Mouse (Mus musculus) intestine, postnatal 0 days (tissue): ENCODE results near the gene Fgfr2. TPM values are rescaled to one million over a fixed set of nuclear protein-coding genes. Genes with fewer than 3 reads are reported as not detected.

Experiments
- ATAC-seq: fragments of 200-750 bp; cut with Nextera tagmentation; 2 replicates; pipeline ENCODE4 v1.8.0; 2017; ENCODE audit warnings: mild to moderate bottlenecking, moderate TSS enrichment, moderate library complexity
- H3K27ac ChIP-seq: fragments of 300-500 bp; sonication (generic); 2 replicates; pipeline ENCODE4 v1.5.1; 2014; ENCODE audit warnings: mild to moderate bottlenecking, low read depth, low read length, moderate library complexity
- H3K27me3 ChIP-seq: fragments of 300-500 bp; sonication (generic); replicated peaks from 2 replicates; pipeline ENCODE4 v1.6.1; 2014; ENCODE audit warnings: low read length, mixed read lengths; ENCODE audit not compliant: control insufficient read depth, insufficient read depth
- H3K36me3 ChIP-seq: fragments of 300-500 bp; sonication (generic); 2 replicates; pipeline ENCODE4 v1.6.1; 2014; ENCODE audit warnings: mild to moderate bottlenecking, moderate library complexity; ENCODE audit not compliant: control insufficient read depth, insufficient read depth
- H3K4me1 ChIP-seq: fragments of 300-500 bp; sonication (generic); replicated peaks from 2 replicates; pipeline ENCODE4 v1.6.1; 2014; ENCODE audit warnings: antibody characterized with exemption, low read length, mixed read lengths; ENCODE audit not compliant: control insufficient read depth, insufficient read depth
- H3K4me2 ChIP-seq: fragments of 300-500 bp; sonication (generic); replicated peaks from 2 replicates; pipeline ENCODE4 v1.6.1; 2014; ENCODE audit warnings: low read depth, mild to moderate bottlenecking, moderate library complexity
- H3K4me3 ChIP-seq: fragments of 300-500 bp; sonication (generic); 2 replicates; pipeline ENCODE4 v1.5.1; 2014; ENCODE audit warnings: low read depth, low read length
- H3K9ac ChIP-seq: fragments of 300-500 bp; sonication (generic); 2 replicates; pipeline ENCODE4 v1.6.1; 2014; ENCODE audit warnings: mild to moderate bottlenecking, low read depth, low read length
- H3K9me3 ChIP-seq: fragments of 300-500 bp; sonication (generic); 2 replicates; pipeline ENCODE4 v1.6.1; 2016; ENCODE audit warnings: mixed run types; ENCODE audit not compliant: control insufficient read depth
- CTCF ChIP-seq: sonication (generic); IDR thresholded peaks from 2 replicates; pipeline ENCODE4 v1.5.1; 2016; ENCODE audit warnings: low read depth, mild to moderate bottlenecking, control low read depth, antibody characterized with exemption, moderate library complexity
- WGBS: fragments of 180-500 bp; shearing (Covaris S2); extraction: QIAGEN DNeasy Blood & Tissue Kit; methylation state at CpG from one replicate; pipeline ENCODE4 v1.1.7; 2014; 5-methylcytosine and 5-hydroxymethylcytosine counted together
- polyA plus RNA-seq: library from polyadenylated mRNA; unstranded; fragments of >200 nt; fragmentation: Nextera tagmentation; extraction: Ambion mirVana; gene quantifications from 2 replicates; pipeline ENCODE4 v1.2.1, GENCODE M21; 2015

The Fgfr2 gene
- polyA plus RNA-seq, 1 experiment from 2014 or later = 29.5 TPM

DNA sequence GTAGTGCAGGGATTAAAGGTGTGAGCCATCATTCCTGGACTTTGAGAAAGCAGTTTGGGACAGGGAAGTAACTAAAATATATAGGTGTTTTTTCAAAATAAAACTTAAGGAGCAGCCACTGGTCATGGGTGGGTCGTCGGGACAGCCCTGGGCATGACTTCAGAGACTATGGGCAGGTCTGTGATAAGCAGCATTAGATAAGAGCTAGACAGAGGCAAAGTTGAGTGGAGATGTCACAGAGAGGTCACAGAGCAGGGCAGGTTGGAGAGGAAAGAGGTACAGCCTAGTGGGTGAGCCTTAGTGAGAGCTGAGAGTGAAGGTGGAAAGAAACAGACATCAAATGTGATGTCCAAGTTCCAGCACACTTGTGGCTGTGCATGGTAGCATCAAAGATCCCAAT lies 2086.1 kb downstream of the Fgfr2 start:
- Histone ChIP-seq H3K4me1 (no peaks in the 10 kb centered on the region), H3K4me2 (no peak overlapping the region), H3K4me3 (no peak overlapping the region), H3K9ac (no peak overlapping the region), H3K27ac (no peak overlapping the region), H3K27me3 (no peaks in the 10 kb centered on the region), H3K9me3 (no peaks in the 10 kb centered on the region), H3K36me3 (no peaks in the 10 kb centered on the region)
- WGBS = 43% methylated on average over 2 of the region's 2 CpGs
- ATAC-seq = 0 out of 2 replicates have a peak, but pooled peaks have one; percentile 51
- TF ChIP-seq CTCF = no peak

DNA sequence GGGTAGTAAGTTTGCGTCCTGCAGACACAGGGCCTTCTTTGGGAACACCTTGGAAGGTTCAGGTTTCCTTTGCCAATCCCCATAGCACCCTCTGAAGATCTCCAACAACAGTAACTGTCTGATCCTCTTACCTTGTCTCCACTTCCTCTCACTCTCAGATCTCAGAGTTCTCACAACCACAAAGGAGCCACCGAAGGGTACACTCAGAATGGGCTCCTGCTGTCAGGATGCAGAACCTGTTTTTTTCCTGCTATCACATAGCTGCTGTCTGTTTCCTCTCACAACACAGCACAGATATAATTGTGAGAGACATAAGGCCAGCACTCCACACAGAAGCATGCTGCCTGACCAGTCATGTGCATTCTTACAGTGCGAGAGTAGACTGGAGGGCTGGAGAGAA lies 2086.8 kb downstream of the Fgfr2 start:
- Histone ChIP-seq H3K36me3 (no peaks in the 10 kb centered on the region), H3K27me3 (no peaks in the 10 kb centered on the region), H3K9ac (no peak overlapping the region), H3K4me3 (no peak overlapping the region), H3K9me3 (no peaks in the 10 kb centered on the region), H3K27ac (no peak overlapping the region), H3K4me2 (no peak overlapping the region), H3K4me1 (no peaks in the 10 kb centered on the region)
- no peak for ATAC-seq
- no peak for TF ChIP-seq CTCF
- 76% methylated on average over 3 of the region's 3 CpGs for WGBS

DNA sequence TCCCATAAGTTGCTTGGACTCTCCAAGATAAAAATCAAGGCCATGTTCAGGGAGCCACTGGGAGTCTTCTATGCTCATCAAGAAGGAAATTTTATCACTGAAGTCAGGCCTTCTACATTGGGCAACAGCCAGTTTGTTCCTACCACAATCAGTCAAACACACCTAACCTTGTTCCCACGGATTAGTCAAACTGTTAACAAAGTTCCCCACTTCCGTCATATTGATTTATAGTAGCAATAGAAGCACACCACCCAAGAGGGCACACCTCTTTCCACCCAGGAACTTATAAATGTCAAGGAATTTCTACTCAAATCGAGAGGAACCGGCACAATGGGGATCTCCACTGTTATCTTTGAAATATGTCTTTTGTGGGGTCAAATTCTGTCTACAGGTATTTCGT lies 2091.4 kb downstream of the Fgfr2 start, which contains the start of gene Dmbt1:
TSS of gene Dmbt1 (plus strand) at position 299 of the 400 bp plus-strand sequence.
- H3K4me3 ChIP-seq = peak within 1 kb of the TSS; percentile 29
- no peak within 1 kb of the TSS for H3K9ac ChIP-seq
- 0 out of 2 replicates have a peak, but pooled peaks cover 3% of the 10 kb centered on the region for H3K4me1 ChIP-seq
- H3K27ac ChIP-seq = no peak within 1 kb of the TSS; the same call in 1 of the 2 replicates
- no peaks in the 10 kb centered on the region for H3K36me3 ChIP-seq
- TF ChIP-seq CTCF = no peak
- H3K27me3 ChIP-seq = no peaks in the 10 kb centered on the region
- H3K4me2 ChIP-seq = peak within 1 kb of the TSS; percentile 46
- H3K9me3 ChIP-seq = no peaks in the 10 kb centered on the region
- 30% methylated on average over 5 of the region's 5 CpGs for WGBS
- ATAC-seq = peak; percentile 74

DNA sequence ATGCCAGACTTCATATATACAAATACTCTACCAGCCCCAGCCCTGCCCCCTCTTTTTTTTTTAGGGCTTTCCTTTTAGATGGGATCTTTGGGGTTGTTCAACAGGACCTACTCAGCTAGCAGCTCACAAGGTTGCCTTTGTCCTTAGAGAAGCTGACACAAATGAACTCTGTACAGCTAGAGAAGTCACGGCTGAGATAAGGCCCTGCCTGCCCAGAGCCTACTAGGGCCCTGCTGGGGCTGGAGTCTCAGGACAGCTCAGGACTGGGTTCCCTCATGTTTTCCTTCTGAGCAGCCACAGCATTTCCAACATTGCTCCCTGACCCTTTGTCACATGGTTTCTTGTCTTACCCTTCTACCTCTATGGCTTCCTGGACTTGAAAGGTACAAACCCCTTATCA lies 2095.6 kb downstream of the Fgfr2 start:
- no peak overlapping the region for H3K9ac ChIP-seq
- ATAC-seq = peak; percentile 55
- H3K27me3 ChIP-seq = no peaks in the 10 kb centered on the region
- TF ChIP-seq CTCF = no peak
- 0 out of 2 replicates have a peak, but pooled peaks cover 3% of the 10 kb centered on the region for H3K4me1 ChIP-seq
- WGBS = 47% methylated on average over 1 of the region's 1 CpGs
- 0 out of 2 replicates have a peak overlapping the region, but pooled peaks have one; percentile 15 for H3K27ac ChIP-seq
- no peaks in the 10 kb centered on the region for H3K36me3 ChIP-seq
- no peaks in the 10 kb centered on the region for H3K9me3 ChIP-seq
- H3K4me3 ChIP-seq = no peak overlapping the region
- H3K4me2 ChIP-seq = no peak overlapping the region

- ATAC-seq = 0 out of 2 replicates have a peak, but pooled peaks have one; percentile 29
- WGBS = 13% methylated on average over 1 of the region's 1 CpGs
- H3K9ac ChIP-seq = no peak overlapping the region
- H3K36me3 ChIP-seq = no peaks in the 10 kb centered on the region
- no peak overlapping the region for H3K4me2 ChIP-seq
- H3K4me1 ChIP-seq = 0 out of 2 replicates have a peak, but pooled peaks cover 3% of the 10 kb centered on the region
- H3K4me3 ChIP-seq = no peak overlapping the region
- no peak for TF ChIP-seq CTCF
- no peak overlapping the region for H3K27ac ChIP-seq
- H3K27me3 ChIP-seq = no peaks in the 10 kb centered on the region
- H3K9me3 ChIP-seq = no peaks in the 10 kb centered on the region
Measured at GRCm38 (mm10) chr7:131024807-131025206, 2098.3 kb downstream of the Fgfr2 start.

GRCm38 (mm10) chr7:131019181-131019580 lies 2104.0 kb downstream of the Fgfr2 start:
- Histone ChIP-seq H3K4me2 (no peak overlapping the region), H3K9me3 (no peaks in the 10 kb centered on the region), H3K27me3 (0 out of 2 replicates have a peak, but pooled peaks cover 2% of the 10 kb centered on the region), H3K9ac (no peak overlapping the region), H3K27ac (no peak overlapping the region), H3K36me3 (no peaks in the 10 kb centered on the region), H3K4me3 (no peak overlapping the region), H3K4me1 (no peaks in the 10 kb centered on the region)
- WGBS = 71% methylated on average over 2 of the region's 2 CpGs
- TF ChIP-seq CTCF = no peak
- no peak for ATAC-seq
